Mouse (Mus musculus) midbrain, embryonic 11.5 days (tissue): ENCODE results near the gene Rhno1. TPM values are rescaled to one million over a fixed set of nuclear protein-coding genes. Genes with fewer than 3 reads are reported as not detected.

Experiments used
- ATAC-seq: fragments of 200-750 bp; cut with Nextera tagmentation; 2 replicates; pipeline ENCODE4 v1.8.0; 2017; ENCODE audit warnings: moderate TSS enrichment, moderate library complexity; ENCODE audit not compliant: low FRiP score
- DNase-seq: peaks from one replicate; pipeline ENCODE4 v3.0.0; 2015; ENCODE audit warnings: low spot score; ENCODE audit errors: missing footprints
- H3K27ac ChIP-seq: fragments of 300-500 bp; sonication (generic); 2 replicates; pipeline ENCODE4 v1.5.1; 2014; ENCODE audit warnings: low read depth, low read length
- H3K27me3 ChIP-seq: fragments of 300-500 bp; sonication (generic); 2 replicates; pipeline ENCODE4 v1.6.1; 2014; ENCODE audit warnings: mild to moderate bottlenecking, low read length, moderate library complexity, mixed read lengths; ENCODE audit not compliant: control insufficient read depth, insufficient read depth
- H3K36me3 ChIP-seq: fragments of 300-500 bp; sonication (generic); 2 replicates; pipeline ENCODE4 v1.6.1; 2014; ENCODE audit warnings: mild to moderate bottlenecking, low read length, moderate library complexity, mixed read lengths; ENCODE audit not compliant: control insufficient read depth, insufficient read depth
- H3K4me1 ChIP-seq: fragments of 300-500 bp; sonication (generic); 2 replicates; pipeline ENCODE4 v1.6.1; 2014; ENCODE audit warnings: low read length; ENCODE audit not compliant: control insufficient read depth, insufficient read depth
- H3K4me2 ChIP-seq: fragments of 300-500 bp; sonication (generic); 2 replicates; pipeline ENCODE4 v1.6.1; 2014; ENCODE audit warnings: mild to moderate bottlenecking, moderate library complexity
- H3K4me3 ChIP-seq: fragments of 300-500 bp; sonication (generic); 2 replicates; pipeline ENCODE4 v1.5.1; 2014; ENCODE audit warnings: low read depth, low read length
- H3K9ac ChIP-seq: fragments of 300-500 bp; sonication (generic); 2 replicates; pipeline ENCODE4 v1.6.1; 2014; ENCODE audit warnings: low read length
- H3K9me3 ChIP-seq: fragments of 300-500 bp; sonication (generic); 2 replicates; pipeline ENCODE4 v1.6.1; 2016; ENCODE audit warnings: low read length; ENCODE audit not compliant: control insufficient read depth
- WGBS: fragments of 180-500 bp; shearing (Covaris S2); extraction: QIAGEN DNeasy Blood & Tissue Kit; methylation state at CpG from one replicate; pipeline ENCODE4 v1.1.7; 2014; 5-methylcytosine and 5-hydroxymethylcytosine counted together
- polyA plus RNA-seq: library from polyadenylated mRNA; unstranded; fragments of >200 nt; fragmentation: Nextera tagmentation; extraction: Ambion mirVana; gene quantifications from 2 replicates; pipeline ENCODE4 v1.2.1, GENCODE M21; 2014

The Rhno1 gene
- polyA plus RNA-seq, 1 experiment from 2014 or later, result 178 TPM

DNA sequence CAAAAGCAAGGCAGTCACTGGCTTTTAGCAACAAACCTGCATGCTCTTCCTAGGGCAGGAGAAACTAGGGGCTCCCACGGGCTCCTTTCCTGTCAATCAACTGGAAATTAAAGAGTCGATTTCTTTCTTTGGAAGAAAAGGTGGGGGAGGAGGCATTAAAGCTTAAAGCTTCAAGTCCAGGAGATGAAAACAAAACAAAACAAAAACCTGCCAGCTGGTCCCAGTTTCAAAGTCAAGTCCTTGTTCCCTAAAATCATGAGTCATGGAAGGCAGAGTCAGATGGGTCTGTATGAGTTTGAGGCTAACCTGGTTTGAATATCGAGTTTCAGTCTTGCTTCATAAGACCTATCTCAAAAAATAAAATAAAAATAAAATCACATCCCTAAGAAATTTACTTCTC lies 8.6 kb downstream of the Rhno1 start:
- Histone ChIP-seq H3K27me3 (no peaks in the 10 kb centered on the region), H3K27ac (no peak overlapping the region), H3K36me3 (peaks cover 13% of the 10 kb centered on the region; the same call in 1 of the 2 replicates), H3K9ac (no peak overlapping the region), H3K4me3 (no peak overlapping the region), H3K4me2 (no peak overlapping the region), H3K9me3 (no peaks in the 10 kb centered on the region), H3K4me1 (peaks cover 7% of the 10 kb centered on the region; the same call in 1 of the 2 replicates)
- DNase-seq (peak; percentile 6), ATAC-seq (no peak)
- WGBS, result 37% methylated on average over 3 of the region's 3 CpGs

DNA sequence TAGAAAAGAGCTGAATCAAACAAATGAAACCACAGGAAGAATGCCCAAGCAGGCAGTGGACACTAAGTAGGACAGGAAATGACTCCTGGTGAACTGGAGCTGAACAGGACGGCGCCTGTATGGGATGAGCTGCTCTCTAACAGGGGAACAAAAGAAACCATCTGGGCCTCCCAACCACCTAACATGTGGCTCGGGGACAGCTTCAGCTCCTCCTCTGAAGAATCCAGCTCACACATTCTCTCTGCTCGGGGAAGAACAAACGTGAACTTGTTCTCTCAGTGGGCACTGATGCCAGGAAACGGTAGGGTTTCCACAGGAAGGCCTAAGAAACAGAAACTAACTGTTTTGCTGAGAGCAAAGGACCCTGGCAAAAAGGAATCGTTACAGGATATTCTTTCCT lies 13.0 kb downstream of the Rhno1 start:
- DNase-seq (no peak), ATAC-seq (peak; percentile 31; the same call in 1 of the 2 replicates)
- 50% methylated on average over 7 of the region's 7 CpGs for WGBS
- H3K4me2 ChIP-seq, result no peak overlapping the region
- H3K27ac ChIP-seq, result no peak overlapping the region
- H3K4me3 ChIP-seq, result no peak overlapping the region
- H3K4me1 ChIP-seq, result peaks cover 2% of the 10 kb centered on the region; the same call in 1 of the 2 replicates
- H3K27me3 ChIP-seq, result no peaks in the 10 kb centered on the region
- no peaks in the 10 kb centered on the region for H3K36me3 ChIP-seq
- no peak overlapping the region for H3K9ac ChIP-seq
- H3K9me3 ChIP-seq, result no peaks in the 10 kb centered on the region

DNA sequence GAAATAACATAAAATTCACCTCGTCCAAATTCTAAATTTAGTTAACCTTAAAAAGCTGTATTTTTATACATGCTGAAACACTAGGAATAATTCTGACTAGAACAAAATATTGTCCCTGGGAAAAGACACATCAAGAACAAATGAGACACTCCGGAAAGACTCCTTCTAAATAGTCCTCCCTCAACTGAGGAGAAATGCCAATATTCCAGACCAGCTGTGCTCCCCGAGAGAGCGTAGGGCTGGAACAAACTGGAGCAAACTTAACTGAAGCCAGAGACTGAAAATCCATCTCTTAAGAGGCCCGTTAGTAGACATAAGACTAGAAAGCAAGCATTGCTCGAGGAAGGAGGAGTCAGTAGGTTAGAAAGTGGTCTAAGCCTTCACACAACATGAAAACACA lies 15.9 kb downstream of the Rhno1 start:
- Histone ChIP-seq H3K27me3 (no peaks in the 10 kb centered on the region), H3K9ac (no peak overlapping the region), H3K4me1 (no peaks in the 10 kb centered on the region), H3K36me3 (no peaks in the 10 kb centered on the region), H3K27ac (no peak overlapping the region), H3K4me2 (no peak overlapping the region), H3K9me3 (no peaks in the 10 kb centered on the region), H3K4me3 (no peak overlapping the region)
- ATAC-seq (no peak), DNase-seq (no peak)
- 89% methylated on average over 6 of the region's 6 CpGs for WGBS

DNA sequence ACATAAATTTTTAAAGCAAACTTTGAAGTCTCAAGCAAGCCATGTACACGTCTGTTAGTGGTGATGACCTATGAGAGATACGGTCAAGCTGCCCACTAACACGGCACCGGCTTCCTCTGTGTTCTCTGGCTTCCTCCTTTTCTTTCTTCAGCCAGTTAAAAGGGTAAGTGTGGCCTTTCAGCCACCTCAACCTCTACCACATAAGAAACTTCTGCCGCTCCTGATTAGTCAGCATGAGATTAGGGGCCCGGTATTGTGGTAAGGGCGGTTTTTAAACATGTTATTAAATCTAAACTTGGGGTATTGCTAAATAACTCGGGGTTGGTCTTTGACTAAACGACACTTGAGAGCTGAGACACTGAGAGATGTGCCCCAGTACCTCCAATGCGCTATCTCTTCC lies 17.1 kb downstream of the Rhno1 start:
- Histone ChIP-seq H3K9me3 (no peaks in the 10 kb centered on the region), H3K4me3 (no peak overlapping the region), H3K27ac (no peak overlapping the region), H3K4me1 (no peaks in the 10 kb centered on the region), H3K36me3 (no peaks in the 10 kb centered on the region), H3K4me2 (no peak overlapping the region), H3K9ac (no peak overlapping the region), H3K27me3 (no peaks in the 10 kb centered on the region)
- DNase-seq (no peak), ATAC-seq (no peak)
- 93% methylated on average over 10 of the region's 10 CpGs for WGBS

DNA sequence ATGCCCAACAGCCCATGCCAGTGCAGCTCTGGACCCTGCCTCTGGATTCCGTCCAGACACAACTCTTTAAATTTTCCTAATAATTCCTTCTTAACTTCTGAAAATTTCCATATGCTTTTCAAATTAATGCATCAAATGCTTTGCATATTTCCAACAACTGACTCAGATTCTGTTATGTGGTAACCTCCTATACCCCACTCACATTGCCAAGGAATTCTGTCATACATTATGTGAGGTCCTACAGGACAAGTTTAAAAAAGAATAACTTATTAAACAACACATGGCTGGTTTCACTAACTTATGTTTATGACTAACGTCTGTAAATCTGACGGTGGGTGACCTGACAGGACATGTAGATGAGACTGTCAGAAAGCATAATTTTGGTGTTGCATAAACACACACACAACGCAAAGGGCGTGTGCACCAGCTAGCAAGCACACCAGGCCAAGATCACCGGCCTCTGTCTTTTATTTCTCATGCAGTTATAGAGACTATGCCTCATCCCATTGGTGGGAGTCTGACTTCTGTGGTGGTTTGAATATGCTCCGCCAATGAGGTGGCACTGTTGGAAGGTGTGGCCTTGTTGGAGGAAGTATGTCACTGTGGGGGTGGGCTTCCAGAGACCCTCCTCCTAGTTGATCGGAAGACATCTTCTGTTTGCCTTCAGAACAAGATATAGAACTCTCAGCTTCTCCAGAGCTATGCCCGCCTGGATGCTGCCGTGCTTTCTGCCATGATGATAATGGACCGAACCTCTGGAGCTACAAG lies 20.6 kb downstream of the Rhno1 start:
- ATAC-seq (no peak), DNase-seq (no peak)
- Histone ChIP-seq H3K27me3 (no peaks in the 10 kb centered on the region), H3K27ac (no peak overlapping the region), H3K4me1 (no peaks in the 10 kb centered on the region), H3K9ac (no peak overlapping the region), H3K4me3 (no peak overlapping the region), H3K4me2 (no peak overlapping the region), H3K36me3 (no peaks in the 10 kb centered on the region), H3K9me3 (no peaks in the 10 kb centered on the region)
- 96% methylated on average over 11 of the region's 11 CpGs for WGBS

DNA sequence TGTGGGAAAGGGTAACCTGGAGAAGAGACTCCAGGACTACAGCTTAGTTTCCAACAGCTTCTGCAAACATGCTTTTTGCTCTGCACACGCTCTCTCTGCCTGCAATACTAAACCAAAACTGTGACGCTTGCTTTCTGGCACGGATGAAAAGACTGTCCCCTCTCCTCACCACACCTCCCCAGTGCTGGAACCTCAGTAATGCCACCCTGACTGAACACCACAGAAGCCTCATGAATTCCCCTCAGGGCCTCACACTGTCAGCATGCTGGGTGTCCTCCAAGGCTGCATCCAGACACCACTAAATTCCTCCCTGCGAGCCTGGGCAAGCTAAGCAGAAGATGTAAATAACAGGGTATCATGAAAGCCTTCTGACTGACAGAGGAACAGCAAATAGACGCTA lies 23.8 kb downstream of the Rhno1 start:
- ATAC-seq (no peak), DNase-seq (no peak)
- H3K36me3 ChIP-seq, result no peaks in the 10 kb centered on the region
- H3K9ac ChIP-seq, result no peak overlapping the region; the same call in 1 of the 2 replicates
- no peak overlapping the region for H3K4me2 ChIP-seq
- H3K4me3 ChIP-seq, result no peak overlapping the region
- H3K27me3 ChIP-seq, result no peaks in the 10 kb centered on the region
- no peaks in the 10 kb centered on the region for H3K4me1 ChIP-seq
- H3K9me3 ChIP-seq, result no peaks in the 10 kb centered on the region
- H3K27ac ChIP-seq, result no peak overlapping the region
- 58% methylated on average over 5 of the region's 5 CpGs for WGBS

DNA sequence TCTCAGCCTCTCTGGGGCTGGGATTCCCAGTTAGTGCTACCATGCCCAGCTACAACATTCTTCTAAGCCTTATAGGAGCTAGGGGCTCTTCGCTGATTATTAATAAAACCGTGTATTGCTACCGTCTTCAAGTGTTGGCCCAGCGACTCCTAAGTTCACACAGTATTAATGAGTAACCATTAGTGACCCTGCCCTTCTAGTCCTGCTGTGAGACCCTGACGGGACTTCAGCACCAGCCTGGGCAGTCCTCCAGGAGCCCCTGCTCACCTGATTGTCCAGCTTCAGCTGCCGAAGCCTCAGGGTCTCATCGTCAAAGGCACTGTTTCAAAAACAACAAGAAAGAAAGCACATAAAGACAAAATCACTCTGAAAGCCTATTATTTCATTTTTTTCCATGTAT lies 25.2 kb downstream of the Rhno1 start:
- ATAC-seq (no peak), DNase-seq (no peak)
- H3K4me1 ChIP-seq, result no peaks in the 10 kb centered on the region
- no peak overlapping the region for H3K9ac ChIP-seq
- H3K36me3 ChIP-seq, result no peaks in the 10 kb centered on the region
- no peak overlapping the region for H3K4me2 ChIP-seq
- no peak overlapping the region for H3K4me3 ChIP-seq
- H3K27ac ChIP-seq, result no peak overlapping the region
- H3K27me3 ChIP-seq, result no peaks in the 10 kb centered on the region
- 85% methylated on average over 7 of the region's 7 CpGs for WGBS
- no peaks in the 10 kb centered on the region for H3K9me3 ChIP-seq

DNA sequence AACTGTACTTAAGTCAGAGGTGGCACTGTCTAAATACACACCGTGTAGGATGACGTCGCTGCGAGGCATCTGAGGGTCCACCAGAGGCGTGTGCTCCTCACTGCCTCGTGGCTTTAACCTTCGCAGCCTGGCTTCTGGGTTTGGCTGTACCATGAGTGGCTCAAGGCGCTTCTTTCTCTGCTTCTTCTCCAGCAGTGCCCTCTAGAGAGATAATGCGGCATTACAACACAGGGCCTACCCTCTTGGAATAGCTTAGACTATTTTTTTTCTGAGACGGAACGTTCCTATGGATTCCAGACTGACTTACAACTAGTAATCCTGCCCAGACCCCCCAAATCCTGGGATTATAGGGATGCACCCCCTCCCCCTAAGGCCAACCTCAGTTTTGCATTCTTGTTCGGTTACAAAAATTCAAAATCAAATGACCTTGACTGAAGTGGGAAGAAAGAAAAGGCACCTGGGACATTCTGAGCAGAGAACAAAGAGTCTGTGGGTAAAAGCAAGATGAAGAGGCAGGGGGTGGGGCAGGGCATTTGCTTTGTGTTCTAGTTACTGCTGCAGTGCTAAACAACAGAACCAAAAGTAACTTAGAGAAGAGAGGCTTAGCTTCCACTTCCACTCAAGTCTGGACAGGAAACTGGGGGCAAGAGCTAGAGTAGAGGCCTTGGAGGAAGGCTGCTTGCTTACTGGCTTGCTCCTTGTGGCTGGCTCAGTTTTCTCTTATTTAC lies 28.1 kb downstream of the Rhno1 start:
- no peak overlapping the region for H3K27ac ChIP-seq
- WGBS, result 26% methylated on average over 12 of the region's 12 CpGs
- no peaks in the 10 kb centered on the region for H3K4me1 ChIP-seq
- peak; percentile 92 for DNase-seq
- no peaks in the 10 kb centered on the region for H3K27me3 ChIP-seq
- peak; percentile 83 for ATAC-seq
- no peak overlapping the region for H3K9ac ChIP-seq
- no peaks in the 10 kb centered on the region; the same call in 1 of the 2 replicates for H3K9me3 ChIP-seq
- H3K36me3 ChIP-seq, result peaks cover 11% of the 10 kb centered on the region; the same call in 1 of the 2 replicates
- H3K4me2 ChIP-seq, result no peak overlapping the region
- H3K4me3 ChIP-seq, result no peak overlapping the region

DNA sequence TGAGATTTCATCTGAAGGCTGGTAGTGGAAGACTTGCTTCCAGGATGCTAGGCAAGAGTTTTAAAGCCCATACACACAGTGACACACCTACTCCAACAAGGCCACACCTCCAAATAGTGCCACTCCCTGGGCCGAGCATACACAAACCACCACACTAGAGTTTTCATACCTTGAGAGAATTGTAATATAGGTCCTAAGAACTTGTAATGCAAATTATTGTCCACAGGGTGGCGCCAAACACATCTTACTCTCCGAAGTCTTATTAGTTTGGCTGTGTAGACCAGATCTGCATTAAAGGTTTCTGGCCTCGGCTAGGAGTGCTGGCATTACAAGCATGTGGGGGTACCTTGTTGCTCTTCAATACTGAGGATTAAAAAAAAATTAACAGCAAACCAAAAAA lies 44.4 kb downstream of the Rhno1 start:
- no peaks in the 10 kb centered on the region for H3K9me3 ChIP-seq
- no peak overlapping the region for H3K4me2 ChIP-seq
- H3K4me3 ChIP-seq, result no peak overlapping the region
- WGBS, result 14% methylated on average over 4 of the region's 4 CpGs
- H3K27me3 ChIP-seq, result no peaks in the 10 kb centered on the region
- no peaks in the 10 kb centered on the region for H3K4me1 ChIP-seq
- no peak overlapping the region for H3K9ac ChIP-seq
- no peak overlapping the region for H3K27ac ChIP-seq
- peak; percentile 62; the same call in 1 of the 2 replicates for ATAC-seq
- DNase-seq, result peak; percentile 95
- H3K36me3 ChIP-seq, result peaks cover 2% of the 10 kb centered on the region; the same call in 1 of the 2 replicates
